Mouse (Mus musculus) NIH3T3 (cell line): ENCODE measurements around the gene Shisa5.

Experiments used
- DNase-seq: peaks from one replicate; pipeline ENCODE4 v3.0.0-alpha.2; 2012; ENCODE audit warnings: low read depth

Shisa5 gene

DNA sequence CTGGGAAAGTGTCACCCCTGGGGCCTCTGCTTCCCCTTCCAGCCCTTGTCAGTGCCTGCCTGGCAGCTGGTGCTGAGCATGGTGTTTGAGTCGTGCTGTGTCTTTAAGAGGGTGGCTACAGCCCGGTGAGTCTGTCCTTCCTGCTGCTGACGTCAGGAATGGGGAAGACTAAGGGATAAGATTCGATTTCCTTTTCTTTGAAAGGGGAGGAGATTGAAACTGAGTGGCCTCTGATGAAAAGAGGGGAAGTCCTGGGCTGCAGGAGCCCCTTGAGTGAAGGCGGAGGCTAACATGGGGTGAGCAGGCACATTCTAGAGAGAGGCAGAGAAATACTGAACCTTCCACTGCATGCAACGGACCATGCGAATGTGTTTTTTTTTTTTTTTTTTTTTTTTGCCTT lies 16.3 kb downstream of the Shisa5 start:
- DNase-seq, result peak; percentile 79

DNA sequence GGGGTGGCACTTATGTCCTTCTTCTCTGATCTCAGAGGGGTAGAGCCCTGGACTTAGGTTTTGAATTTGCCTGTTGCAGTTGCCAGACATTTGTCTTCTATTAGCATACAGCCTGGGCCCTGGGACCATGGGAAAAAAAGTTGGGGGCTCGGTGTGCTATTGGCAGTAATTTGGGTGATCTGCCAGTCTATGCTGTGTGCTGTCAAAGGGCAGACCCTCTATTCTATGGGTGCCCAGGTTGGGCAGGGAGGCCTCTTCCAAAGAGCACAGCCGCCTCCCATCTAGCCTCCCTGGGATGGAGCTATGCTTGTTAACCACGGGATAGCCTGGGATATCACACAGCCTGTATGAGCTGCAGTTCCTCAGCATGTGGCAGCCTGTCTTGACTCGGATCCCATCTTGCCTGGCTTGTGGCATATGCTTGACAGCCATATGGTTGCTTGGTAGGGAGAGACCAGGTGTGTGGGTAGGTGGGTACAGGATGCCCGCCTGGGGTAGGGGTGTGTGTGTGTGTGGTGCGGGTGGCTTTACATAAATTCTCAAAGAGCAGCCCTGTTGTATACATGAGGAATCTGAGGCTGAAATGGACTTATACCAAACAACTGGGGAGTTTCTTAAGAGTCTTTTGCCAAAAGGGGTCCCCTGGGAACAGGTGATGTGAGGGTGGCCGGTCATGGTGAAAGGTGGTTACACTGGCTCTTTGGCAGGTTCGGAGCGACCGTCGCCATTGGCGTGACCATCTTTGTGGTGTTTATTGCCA lies 17.1 kb downstream of the Shisa5 start:
- no peak for DNase-seq

- DNase-seq, result no peak
Measured at GRCm38 (mm10) chr9:109056081-109056690, 17.8 kb downstream of the Shisa5 start.

DNA sequence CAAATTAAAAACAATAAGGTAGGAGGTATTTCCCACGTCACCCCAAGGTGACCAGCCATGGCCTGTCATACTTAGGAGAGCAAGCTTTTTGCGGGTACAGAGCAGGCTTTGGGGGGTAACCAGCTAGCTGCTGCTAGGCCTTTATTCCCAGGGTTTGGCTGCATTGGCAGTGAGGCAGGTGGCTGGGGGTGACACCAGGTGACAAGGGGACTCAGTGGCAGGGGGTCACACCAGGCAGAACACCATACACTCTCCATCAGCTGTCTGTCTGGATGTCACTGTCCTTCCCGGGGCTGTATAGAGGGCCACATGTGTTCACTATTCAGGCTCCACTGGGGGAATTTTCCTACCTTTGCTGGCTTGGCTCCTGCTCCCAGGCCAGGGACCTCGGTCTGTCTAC lies 18.6 kb downstream of the Shisa5 start:
- no peak for DNase-seq

DNA sequence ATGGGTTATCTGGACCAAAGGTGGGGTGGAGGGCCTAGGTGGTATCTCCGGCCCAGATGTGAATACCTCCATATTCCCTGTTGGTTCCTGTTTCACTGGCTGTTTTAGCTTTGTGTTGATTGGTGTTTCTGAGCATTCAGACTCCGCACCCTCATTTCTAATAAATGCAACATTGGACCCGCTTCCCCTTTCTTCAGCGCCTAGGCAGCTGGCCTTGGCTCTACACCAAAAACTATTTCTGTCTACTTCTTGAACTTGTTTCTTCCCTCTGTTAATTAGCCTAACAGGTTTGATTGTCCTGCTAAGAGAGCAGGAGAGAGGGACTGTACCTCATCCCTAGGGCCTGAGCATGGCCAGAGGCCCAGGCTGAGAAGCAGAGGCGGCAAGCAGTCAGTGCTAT lies 19.2 kb downstream of the Shisa5 start:
- no peak for DNase-seq

DNA sequence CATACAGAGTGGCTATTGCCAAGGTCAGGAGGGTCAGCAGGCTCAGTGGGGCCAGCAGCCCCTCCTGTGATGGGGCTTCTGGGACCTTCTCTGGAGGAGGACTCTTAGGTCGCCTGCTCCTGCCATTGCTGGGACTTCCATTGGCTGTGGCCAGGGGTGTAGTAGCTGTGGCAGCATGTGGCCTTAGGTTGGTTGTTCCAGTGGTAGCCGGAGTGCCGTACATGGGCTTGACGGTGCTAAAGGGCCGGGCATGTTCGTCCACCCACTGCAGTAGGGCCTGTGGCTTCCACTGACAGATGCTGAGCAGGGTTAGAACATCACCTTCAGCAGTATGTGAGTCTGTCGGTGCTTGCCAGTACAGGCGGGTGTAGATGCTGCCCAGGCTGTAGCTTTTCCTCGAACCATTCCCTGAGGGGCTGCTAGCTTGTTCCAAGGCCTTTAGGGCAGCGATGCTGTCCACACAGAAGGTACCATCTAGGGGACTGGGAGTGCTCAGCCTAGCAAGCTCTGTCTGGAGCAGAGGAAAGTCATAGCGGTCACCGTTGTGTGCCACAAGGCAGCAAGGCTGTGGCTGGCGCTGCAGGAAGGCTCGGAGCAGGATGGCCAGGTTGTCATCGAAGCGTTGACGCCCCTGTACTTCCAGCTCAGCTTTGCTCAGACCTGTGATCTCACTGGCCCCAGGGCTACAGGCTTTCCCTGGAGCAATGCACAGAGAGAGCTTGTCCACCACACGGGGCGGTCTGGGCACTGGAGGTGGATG lies 19.8 kb downstream of the Shisa5 start:
- DNase-seq, result no peak

DNA sequence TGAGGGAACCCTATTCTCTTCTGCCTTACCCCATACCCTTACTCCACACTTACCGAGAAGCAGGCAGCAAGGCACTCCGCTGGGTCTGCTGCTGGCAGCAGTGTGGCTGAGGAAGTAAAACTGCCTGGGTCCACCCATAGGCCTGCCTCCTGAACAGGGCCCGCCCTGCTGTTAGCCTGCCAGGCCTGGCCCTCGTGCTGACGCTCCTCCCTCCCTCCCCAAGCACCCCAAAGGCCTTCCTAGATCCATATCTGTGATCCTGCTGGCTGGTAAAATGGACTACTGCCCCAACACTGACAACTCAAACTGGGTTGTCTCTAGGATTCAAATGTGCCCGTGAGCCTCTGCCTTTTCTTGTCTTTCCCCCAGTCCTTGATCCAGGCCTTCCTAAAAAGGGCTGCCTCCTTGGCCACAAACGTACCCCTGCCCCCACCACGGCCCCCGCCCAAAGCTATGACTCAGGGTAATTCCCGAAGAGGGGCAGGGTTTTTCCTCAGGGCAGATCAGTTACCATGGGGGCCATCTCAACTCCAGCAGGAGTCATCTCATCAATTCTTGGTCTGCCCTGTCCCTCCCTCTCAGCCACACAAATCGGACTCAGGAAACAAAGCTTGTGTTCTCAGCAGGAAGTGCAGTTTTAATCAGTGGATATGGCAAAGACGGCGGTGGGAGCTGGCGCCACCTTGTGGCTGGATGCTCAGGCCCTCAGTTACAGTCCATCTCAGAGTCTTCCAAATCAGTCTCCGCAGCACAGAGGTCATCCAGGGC lies 21.0 kb downstream of the Shisa5 start, which contains the start of gene Trex1:
TSS of gene Trex1 (minus strand) at position 599 of the 768 bp plus-strand sequence.
- peak; percentile 93 for DNase-seq

DNA sequence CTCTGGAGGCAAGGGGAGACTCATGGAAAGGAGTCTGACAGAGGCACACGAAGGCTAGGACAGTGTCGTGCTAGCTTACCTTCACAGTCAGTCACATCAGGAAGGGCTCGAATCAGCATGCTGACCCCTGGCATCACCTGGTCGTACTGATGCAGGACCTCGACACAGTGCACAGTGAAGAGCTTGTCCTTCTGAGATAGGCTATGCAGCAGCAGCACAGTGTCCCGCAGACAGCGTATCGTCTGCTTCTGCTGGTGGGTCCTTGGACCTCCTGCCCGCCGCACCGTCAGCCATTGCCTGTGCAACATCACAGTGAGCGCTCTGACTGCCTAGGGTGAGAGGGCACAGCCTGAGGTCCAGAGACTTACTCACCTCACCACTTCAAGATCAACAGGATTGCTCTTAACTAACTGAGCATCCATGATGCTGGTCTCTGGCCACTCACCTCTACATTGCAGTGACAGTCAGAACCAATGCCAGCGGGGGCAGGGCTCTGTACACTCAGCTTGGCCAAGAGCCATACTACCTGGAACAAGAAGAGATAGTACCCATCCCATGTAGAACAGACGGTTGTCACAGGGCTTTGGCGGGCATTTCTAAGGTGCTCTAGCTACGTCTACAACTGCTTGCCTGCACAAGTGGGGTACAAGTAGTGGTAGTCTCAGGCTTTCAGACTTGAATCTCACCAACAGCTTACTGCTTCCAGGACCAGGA lies 22.0 kb downstream of the Shisa5 start:
- no peak for DNase-seq

- DNase-seq, result no peak
Measured at GRCm38 (mm10) chr9:109060898-109061295, 22.5 kb downstream of the Shisa5 start.

- peak; percentile 18 for DNase-seq
Measured at GRCm38 (mm10) chr9:109068095-109068735, 29.9 kb downstream of the Shisa5 start.

DNA sequence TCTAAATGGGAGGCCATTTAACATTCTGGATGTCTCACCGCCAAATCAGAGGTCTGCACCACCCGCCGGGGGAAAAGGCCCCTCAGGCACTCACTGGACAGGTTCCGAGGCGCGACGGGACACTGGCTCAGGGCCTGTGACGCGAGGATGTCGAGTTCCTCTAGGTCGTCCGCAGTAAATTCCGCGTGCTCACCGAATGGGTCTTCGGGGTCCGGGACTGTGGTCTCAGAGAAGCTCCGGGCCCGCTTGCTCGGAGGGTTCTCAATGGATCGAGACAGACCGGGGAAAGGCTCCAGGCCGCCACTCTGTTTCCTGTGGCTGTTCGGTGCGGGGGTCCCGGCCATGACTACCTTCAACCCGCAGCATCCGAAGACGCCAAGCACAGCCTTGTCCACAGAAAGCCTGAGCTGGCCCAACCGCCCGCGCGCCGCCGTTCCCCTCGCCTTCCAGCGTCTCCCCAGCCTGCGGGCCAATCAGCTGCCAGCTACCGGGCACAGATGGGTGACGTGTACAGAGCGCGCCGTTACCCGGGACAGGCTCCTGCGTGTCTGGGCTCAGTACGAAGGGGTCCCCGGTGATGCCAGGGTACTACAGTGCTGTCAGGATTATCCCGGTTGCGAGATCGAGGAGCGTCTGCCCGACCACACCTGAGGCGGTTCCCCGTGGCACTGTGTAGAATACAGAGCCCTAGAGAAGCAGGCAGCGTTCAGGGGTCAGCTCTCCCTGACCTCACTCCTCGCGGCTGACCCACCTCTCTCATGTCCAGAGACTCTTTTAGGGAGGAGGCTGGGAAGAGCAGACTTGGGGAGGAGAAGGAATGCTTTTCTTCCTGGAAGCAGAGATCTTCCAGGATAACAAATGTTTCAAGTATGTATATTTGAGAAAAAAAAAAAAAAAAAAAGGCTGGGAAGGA lies 35.6 kb downstream of the Shisa5 start, which contains the start of gene Atrip:
TSS of gene Atrip (minus strand) at position 464 of the 913 bp plus-strand sequence.
- DNase-seq, result peak; percentile 91

GRCm38 (mm10) chr9:109080516-109080915 lies 42.2 kb downstream of the Shisa5 start:
- DNase-seq, result no peak

DNA sequence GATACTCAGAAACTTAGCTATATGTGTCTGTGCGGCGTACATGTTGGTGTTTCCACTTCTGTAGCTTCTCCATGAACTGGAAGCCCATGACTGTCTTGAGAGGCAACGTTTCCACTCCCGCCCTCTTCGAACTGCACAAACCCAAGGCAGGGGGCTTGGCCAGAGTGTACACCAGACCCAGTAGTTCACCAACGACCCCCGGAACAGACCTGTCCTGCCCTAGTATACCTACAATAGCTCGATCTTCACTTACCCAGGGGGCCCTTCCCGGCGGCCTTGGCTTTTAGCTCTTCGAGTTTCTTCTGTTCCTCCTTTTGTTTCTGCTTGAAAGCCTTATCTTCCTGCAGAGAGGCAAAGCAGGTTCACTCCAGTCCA lies 43.4 kb downstream of the Shisa5 start:
- no peak for DNase-seq

DNA sequence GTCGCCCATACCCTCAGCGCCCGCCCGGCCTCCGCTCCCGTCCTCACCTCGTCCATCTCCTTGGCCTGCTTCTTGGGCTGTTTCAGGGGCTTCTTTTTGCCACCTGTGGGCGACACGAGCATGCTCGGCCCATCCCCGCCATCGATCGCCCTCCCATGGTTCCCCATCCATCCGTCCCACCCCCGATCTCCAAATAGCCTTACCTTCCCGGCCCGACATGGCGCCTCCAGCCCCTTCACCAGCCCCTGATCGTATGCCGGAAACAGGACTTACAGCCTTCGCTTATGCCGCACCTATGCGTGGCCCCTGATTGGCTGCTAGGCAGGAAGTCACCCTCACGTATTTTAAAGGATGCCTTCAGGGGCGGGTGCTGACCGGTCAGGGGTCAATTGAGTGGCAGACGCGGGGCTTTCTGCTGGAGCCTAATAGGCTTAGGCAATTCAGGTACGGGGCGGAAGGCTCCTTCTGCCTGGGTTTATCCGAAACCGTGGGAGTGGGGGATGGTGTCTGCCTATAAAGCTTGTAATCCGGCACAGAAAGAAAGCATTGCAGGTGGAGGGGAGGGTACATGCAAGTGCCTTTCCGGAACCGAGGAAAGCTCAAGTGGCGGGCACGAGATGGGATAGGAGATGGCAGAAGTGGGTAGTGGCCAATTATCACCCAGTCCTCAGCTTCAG lies 43.9 kb downstream of the Shisa5 start, which contains the start of the genes Ccdc51 and Tma7:
TSS of gene Ccdc51 (plus strand) at position 370 of the 677 bp plus-strand sequence.
TSS of gene Tma7 (minus strand) at position 464 of the 677 bp plus-strand sequence.
- DNase-seq, result peak; percentile 76

DNA sequence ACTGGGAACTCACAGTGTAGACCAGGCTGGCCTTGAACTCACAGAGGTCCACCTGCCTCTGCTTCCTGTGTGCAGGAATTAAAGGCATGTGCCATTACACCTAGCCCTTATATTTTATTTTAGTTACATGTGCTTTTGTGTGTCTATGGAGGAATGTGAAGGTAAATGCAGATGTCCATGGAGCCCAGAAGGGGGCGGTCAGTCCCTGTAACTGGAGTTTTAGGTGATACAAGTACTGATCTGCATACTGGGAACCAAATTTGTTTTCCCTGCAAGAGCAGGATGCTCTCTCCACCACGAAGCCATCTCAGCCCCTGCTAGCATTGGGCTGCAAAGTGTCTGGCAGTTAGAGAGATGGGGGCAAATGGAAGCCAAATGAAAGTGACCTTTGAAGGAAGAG lies 46.6 kb downstream of the Shisa5 start:
- DNase-seq, result peak; percentile 72

- peak; percentile 68 for DNase-seq
Measured at GRCm38 (mm10) chr9:109087987-109088386, 49.6 kb downstream of the Shisa5 start.

DNA sequence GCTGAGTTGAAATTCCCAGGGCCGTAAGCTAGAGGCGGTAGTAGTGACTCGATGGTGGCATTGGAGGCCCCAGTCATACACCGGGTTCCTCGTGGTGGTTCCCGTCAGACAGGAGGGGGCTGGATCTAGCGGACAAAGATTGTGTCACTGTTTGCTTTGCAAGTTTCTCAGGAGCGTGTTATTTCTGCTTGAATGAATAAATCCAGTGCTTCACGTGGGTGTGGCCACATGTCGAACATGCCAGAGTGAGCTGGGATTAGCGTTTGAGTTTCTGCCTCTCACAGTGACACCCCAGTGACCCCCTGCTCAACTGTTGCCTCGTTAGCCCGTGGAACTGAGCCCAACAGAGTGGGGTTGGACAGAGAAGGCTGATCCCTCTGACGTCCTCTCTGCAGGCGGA lies 52.1 kb downstream of the Shisa5 start:
- no peak for DNase-seq

- no peak for DNase-seq
Measured at GRCm38 (mm10) chr9:109091802-109092201, 53.4 kb downstream of the Shisa5 start.

GRCm38 (mm10) chr9:109092799-109093198 lies 54.4 kb downstream of the Shisa5 start:
- DNase-seq, result no peak
